Mouse (Mus musculus) limb, embryonic 10.5 days (tissue): ENCODE results near the gene 1700029P11Rik. TPM values are rescaled to one million over a fixed set of nuclear protein-coding genes. Genes with fewer than 3 reads are reported as not detected.

Experiments
- DNase-seq: peaks from one replicate; pipeline ENCODE4 v3.0.0-alpha.2; 2017; ENCODE audit warnings: low spot score
- H3K27ac ChIP-seq: fragments of 300-500 bp; sonication (generic); 2 replicates; pipeline ENCODE4 v1.5.1; 2016; ENCODE audit warnings: mild to moderate bottlenecking
- H3K27me3 ChIP-seq: fragments of 300-500 bp; sonication (generic); 2 replicates; pipeline ENCODE4 v1.6.1; 2016; ENCODE audit warnings: low read depth, mild to moderate bottlenecking; ENCODE audit not compliant: poor library complexity, severe bottlenecking
- H3K36me3 ChIP-seq: fragments of 300-500 bp; sonication (generic); 2 replicates; pipeline ENCODE4 v1.6.1; 2016; ENCODE audit warnings: mild to moderate bottlenecking, moderate library complexity
- H3K4me1 ChIP-seq: fragments of 300-500 bp; sonication (generic); 2 replicates; pipeline ENCODE4 v1.6.1; 2016
- H3K4me3 ChIP-seq: fragments of 300-500 bp; sonication (generic); 2 replicates; pipeline ENCODE4 v1.5.1; 2016; ENCODE audit warnings: mild to moderate bottlenecking, moderate library complexity
- H3K9me3 ChIP-seq: fragments of 300-500 bp; sonication (generic); replicated peaks from 2 replicates; pipeline ENCODE4 v1.6.1; 2016; ENCODE audit warnings: mild to moderate bottlenecking
- WGBS: fragments of 180-500 bp; shearing (Covaris S2); methylation state at CpG from one replicate; pipeline ENCODE4 v1.1.7; 2016; 5-methylcytosine and 5-hydroxymethylcytosine counted together
- polyA plus RNA-seq: library from polyadenylated mRNA; unstranded; fragments of >200 nt; fragmentation: Nextera tagmentation; extraction: Ambion mirVana; gene quantifications from 2 replicates; pipeline ENCODE4 v1.2.1, GENCODE M21; 2016

The 1700029P11Rik gene
- polyA plus RNA-seq, 1 experiment from 2014 or later = not detected

DNA sequence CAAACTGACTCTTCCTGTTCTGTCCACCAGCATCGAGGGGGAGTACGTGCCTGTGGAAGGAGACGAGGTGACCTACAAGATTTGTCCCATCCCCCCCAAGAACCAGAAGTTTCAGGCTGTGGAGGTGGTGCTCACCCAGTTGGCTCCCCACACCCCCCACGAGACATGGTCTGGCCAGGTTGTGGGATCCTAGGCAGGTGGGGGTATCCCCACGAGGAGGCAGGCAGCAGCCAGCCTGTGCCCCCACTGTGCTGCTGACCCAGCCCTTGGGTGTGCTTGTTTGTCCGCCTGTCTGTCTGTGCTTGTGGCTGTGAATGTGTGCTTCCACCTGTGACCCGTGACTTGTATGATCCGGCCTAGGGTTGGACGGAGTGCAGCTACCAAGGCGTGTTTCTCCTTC, 31.3 kb upstream of the 1700029P11Rik start:
- Histone ChIP-seq H3K27ac (no peak overlapping the region), H3K9me3 (no peaks in the 10 kb centered on the region), H3K4me3 (no peak overlapping the region), H3K36me3 (0 out of 2 replicates have a peak, but pooled peaks cover 4% of the 10 kb centered on the region), H3K4me1 (no peaks in the 10 kb centered on the region), H3K27me3 (no peaks in the 10 kb centered on the region)
- 86% methylated on average over 10 of the region's 10 CpGs for WGBS
- no peak for DNase-seq

DNA sequence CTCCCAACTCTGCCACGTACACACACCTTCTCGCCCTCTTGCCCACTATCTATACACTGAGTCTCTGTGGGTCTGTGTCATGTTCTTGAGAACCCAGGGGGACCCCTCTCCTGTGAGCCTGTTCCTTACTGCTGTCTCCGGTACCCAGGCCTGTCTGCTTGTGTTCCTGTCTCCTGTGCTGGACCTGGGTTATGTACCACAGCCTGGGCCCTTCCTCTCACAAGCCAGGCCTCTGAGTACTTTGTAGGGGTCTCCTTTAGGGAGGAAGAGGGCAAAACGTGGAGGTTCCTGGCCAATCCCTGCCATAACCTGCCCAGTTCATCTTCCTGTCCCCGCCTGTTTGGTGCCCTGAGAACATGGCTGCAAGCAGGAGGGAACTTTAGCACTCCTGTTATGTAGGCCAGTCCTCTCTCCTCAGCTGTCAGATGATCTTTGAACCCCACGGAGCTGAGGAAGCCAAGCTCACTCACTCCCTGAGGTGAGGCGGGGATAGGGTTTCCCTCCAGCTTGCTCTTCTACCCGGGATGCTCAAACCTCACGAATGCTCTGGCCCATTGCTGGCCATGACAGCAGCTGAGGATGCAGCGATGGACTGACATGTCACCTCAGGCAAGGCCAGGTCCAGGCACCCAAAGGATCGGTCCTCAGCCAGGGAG, 30.7 kb upstream of the 1700029P11Rik start:
- peaks cover 6% of the 10 kb centered on the region; the same call in 1 of the 2 replicates for H3K36me3 ChIP-seq
- no peaks in the 10 kb centered on the region for H3K9me3 ChIP-seq
- H3K27ac ChIP-seq = no peak overlapping the region
- no peaks in the 10 kb centered on the region for H3K4me1 ChIP-seq
- 72% methylated on average over 11 of the region's 11 CpGs for WGBS
- H3K4me3 ChIP-seq = no peak overlapping the region
- DNase-seq = no peak
- no peaks in the 10 kb centered on the region for H3K27me3 ChIP-seq

DNA sequence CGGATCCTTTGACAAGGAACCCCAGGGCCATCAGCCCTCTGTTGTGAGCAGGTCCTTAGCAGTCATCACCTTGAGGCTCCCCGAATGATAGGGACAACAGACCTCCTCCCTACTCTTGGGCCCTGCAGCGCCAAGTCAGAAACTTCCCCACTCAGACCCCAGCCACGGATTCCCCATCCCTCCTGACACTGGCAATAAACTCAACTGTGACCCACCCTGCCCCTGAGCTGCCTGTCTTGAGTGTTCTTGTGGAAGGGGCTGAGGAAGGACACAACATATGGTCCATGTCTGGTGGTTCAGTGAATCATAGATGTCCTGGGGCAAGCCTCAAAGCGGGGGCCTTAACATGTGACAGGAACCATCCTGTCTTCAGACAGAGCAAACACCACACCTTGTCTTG, 29.6 kb upstream of the 1700029P11Rik start:
- Histone ChIP-seq H3K36me3 (peaks cover 11% of the 10 kb centered on the region; the same call in 1 of the 2 replicates), H3K27ac (no peak overlapping the region), H3K9me3 (no peaks in the 10 kb centered on the region), H3K4me3 (no peak overlapping the region), H3K27me3 (no peaks in the 10 kb centered on the region), H3K4me1 (no peaks in the 10 kb centered on the region)
- WGBS = 92% methylated on average over 5 of the region's 5 CpGs
- no peak for DNase-seq

DNA sequence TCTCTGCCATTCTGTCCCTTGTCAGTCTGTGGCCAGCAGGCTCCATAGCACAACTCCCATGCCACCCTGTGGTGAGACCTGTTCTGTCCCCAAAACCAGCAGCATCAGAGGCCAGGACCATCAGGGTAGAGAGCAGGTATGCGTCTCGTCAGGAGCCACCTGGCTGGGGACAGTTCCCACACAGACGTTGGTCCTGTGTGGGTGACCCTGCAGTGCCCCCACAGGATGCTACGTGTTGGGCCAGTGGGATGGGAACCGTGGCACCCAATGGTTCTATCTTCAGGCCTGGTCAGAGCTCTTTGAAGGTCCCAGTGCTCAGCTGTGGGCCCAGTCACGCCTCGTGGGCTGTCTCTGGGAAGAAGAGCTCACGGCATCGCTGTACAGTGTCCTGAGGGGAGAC, 29.2 kb upstream of the 1700029P11Rik start:
- no peaks in the 10 kb centered on the region for H3K27me3 ChIP-seq
- 91% methylated on average over 9 of the region's 9 CpGs for WGBS
- H3K36me3 ChIP-seq = peaks cover 11% of the 10 kb centered on the region; the same call in 1 of the 2 replicates
- DNase-seq = no peak
- no peaks in the 10 kb centered on the region for H3K4me1 ChIP-seq
- no peak overlapping the region for H3K27ac ChIP-seq
- H3K9me3 ChIP-seq = no peaks in the 10 kb centered on the region
- H3K4me3 ChIP-seq = no peak overlapping the region

DNA sequence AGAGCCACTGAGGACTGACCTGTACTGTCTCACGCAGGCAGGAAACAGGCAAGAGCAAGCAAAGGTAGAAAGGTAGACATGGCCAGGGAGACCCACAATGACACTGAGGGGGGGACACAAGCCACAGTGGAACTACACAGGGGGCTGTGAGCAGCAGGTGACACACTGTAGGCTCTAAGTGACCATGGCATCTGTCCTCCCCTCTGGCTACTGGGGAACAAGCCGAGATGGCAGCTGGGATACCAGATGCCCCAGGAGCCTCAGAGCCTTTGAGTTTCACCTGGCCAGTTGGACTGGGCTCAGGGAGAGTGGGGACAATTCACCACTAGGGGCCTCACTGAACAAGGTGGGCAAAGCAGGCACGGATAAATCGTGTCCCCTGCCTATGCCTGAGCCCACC, 28.0 kb upstream of the 1700029P11Rik start:
- H3K36me3 ChIP-seq = peaks cover 11% of the 10 kb centered on the region; the same call in 1 of the 2 replicates
- H3K27me3 ChIP-seq = no peaks in the 10 kb centered on the region
- WGBS = 86% methylated on average over 4 of the region's 4 CpGs
- no peak overlapping the region for H3K27ac ChIP-seq
- no peaks in the 10 kb centered on the region for H3K4me1 ChIP-seq
- no peak for DNase-seq
- H3K9me3 ChIP-seq = no peaks in the 10 kb centered on the region
- H3K4me3 ChIP-seq = no peak overlapping the region

DNA sequence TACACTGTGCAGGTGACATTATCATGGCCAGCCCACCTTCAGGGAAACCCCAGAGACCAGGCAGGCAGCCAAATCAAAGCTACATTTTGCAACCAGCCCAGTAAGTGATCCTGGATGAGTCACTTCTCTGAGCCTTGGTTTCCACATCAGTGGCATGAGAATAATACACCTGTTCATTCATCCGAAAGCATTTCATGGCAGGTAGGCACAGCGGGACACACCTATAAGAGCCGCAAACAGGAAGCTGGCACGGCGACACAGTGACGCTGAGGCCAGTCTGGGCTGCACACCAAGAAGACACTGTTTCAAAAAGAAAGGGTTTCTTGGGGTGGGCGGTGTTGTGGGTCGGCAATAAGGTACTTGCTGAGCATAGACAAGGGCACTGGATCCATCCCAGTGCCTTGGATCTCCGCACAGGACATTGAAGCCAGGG, 26.2 kb upstream of the 1700029P11Rik start:
- Histone ChIP-seq H3K4me1 (no peaks in the 10 kb centered on the region), H3K36me3 (peaks cover 11% of the 10 kb centered on the region; the same call in 1 of the 2 replicates), H3K27me3 (no peaks in the 10 kb centered on the region), H3K9me3 (no peaks in the 10 kb centered on the region), H3K27ac (no peak overlapping the region), H3K4me3 (no peak overlapping the region)
- WGBS = 98% methylated on average over 9 of the region's 9 CpGs
- DNase-seq = no peak

DNA sequence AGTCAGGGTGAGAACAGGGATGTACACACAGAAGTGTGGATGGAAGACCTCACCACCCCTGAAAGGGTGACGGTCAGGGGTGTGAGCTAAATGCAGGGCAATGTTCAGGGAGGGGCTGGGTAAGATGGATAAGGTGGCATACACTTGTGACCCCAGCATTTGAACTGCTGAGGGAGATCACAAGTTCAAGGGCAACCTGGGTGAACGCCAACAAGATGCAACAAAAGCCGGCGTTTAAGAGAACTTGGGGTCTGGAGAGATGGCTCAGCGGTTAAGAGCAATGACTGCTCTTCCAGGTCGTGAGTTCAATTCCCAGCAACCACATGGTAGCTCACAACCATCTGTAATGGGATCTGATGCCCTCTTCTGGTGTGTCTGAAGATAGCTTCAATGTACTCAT, 25.6 kb upstream of the 1700029P11Rik start:
- 93% methylated on average over 6 of the region's 6 CpGs for WGBS
- peaks cover 11% of the 10 kb centered on the region; the same call in 1 of the 2 replicates for H3K36me3 ChIP-seq
- no peak for DNase-seq
- no peak overlapping the region for H3K4me3 ChIP-seq
- no peaks in the 10 kb centered on the region for H3K4me1 ChIP-seq
- H3K27me3 ChIP-seq = no peaks in the 10 kb centered on the region
- no peaks in the 10 kb centered on the region for H3K9me3 ChIP-seq
- H3K27ac ChIP-seq = no peak overlapping the region

DNA sequence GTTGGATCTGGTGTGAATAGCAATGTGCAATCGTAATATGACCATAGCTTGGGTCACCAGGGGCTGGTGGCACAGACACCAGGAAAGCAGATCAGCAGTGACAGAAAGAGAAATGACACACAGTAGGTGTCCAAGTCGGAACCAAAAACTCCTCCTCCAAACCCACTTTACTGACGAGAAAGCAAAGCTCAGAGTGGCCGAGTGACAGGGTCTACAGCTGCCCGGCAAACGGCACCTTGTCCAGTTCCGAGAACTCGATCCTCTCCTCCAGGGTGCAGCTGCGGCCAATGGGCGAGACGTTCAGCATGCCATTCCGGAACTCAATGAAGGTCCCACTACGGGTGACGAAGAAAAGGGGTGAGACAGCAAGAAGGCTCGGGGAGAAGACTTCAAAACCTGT, 24.9 kb upstream of the 1700029P11Rik start:
- peaks cover 3% of the 10 kb centered on the region for H3K4me1 ChIP-seq
- WGBS = 94% methylated on average over 15 of the region's 15 CpGs
- DNase-seq = no peak
- no peaks in the 10 kb centered on the region for H3K27me3 ChIP-seq
- H3K4me3 ChIP-seq = no peak overlapping the region
- peaks cover 11% of the 10 kb centered on the region; the same call in 1 of the 2 replicates for H3K36me3 ChIP-seq
- no peaks in the 10 kb centered on the region for H3K9me3 ChIP-seq
- no peak overlapping the region for H3K27ac ChIP-seq

DNA sequence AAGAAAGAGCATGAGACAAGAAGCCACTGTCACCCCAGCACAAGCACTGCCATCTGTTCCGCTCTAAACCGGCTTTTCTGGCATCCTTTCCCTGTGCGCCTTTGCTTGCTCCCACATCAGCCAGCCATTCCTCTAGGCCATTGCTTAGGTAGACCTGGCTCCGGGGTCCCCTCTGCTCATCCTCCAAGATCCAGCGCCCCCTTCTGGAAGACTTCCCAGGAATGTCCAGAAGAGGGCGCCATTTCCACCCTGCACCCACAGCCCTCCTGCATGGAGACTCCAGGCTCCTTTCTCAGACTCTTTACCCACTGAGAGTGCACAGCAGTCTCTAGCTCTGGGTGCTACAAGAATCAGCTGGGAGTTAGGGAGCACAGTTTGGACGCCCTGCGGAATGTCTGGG, 23.9 kb upstream of the 1700029P11Rik start:
- peak; percentile 66 for DNase-seq
- 58% methylated on average over 8 of the region's 8 CpGs for WGBS
- H3K27me3 ChIP-seq = no peaks in the 10 kb centered on the region

DNA sequence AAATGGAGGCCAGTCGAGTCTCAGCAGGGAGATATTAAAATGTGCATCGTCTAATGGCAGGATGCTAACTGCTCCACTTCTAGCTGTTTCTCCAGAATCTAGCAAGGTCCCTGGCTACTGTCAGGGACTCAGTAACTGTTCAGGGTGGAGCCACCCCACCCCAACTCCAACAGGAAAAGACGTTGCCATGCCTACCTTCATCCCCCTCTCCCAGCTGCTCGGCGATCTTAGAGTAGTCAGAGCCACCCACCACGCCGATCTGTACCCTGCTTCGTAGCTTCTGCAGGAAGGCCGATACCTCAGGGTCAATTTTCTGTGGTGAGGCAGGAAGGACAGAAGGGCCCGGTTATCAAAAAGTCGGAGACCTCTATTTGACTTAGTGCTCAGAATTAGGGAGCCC, 22.7 kb upstream of the 1700029P11Rik start:
- Histone ChIP-seq H3K9me3 (no peaks in the 10 kb centered on the region), H3K27me3 (no peaks in the 10 kb centered on the region), H3K4me1 (peaks cover 7% of the 10 kb centered on the region), H3K4me3 (no peak overlapping the region), H3K36me3 (peaks cover 8% of the 10 kb centered on the region; the same call in 1 of the 2 replicates), H3K27ac (no peak overlapping the region)
- DNase-seq = no peak
- 89% methylated on average over 11 of the region's 11 CpGs for WGBS

More for the DNA sequence above, 23.9 kb upstream of the 1700029P11Rik start:
- Histone ChIP-seq H3K9me3 (no peaks in the 10 kb centered on the region), H3K4me3 (no peak overlapping the region), H3K27ac (no peak overlapping the region), H3K4me1 (peaks cover 7% of the 10 kb centered on the region), H3K36me3 (peaks cover 11% of the 10 kb centered on the region; the same call in 1 of the 2 replicates)

DNA sequence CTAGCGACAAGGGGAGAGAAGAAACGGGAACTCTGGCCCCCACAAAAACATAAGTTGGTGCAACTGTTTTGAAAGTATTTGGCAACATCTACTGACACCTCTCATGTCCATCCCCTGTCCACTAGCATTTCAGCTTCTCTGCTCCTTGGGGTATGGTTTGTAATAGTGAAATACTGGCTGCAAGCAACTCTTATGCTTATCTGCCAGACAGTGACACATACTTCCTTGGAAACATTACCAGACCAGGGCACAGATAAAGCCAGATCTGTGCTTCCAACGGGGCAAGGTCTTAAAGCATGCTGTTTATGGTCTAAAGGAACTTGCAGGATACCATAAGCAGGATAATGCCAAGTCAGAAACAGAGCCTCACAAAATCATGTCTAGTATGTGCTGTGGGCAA, 21.4 kb upstream of the 1700029P11Rik start:
- H3K27ac ChIP-seq = no peak overlapping the region
- no peaks in the 10 kb centered on the region for H3K9me3 ChIP-seq
- H3K36me3 ChIP-seq = peaks cover 8% of the 10 kb centered on the region; the same call in 1 of the 2 replicates
- no peaks in the 10 kb centered on the region for H3K27me3 ChIP-seq
- WGBS = 92% methylated on average over 3 of the region's 3 CpGs
- DNase-seq = no peak
- peaks cover 7% of the 10 kb centered on the region for H3K4me1 ChIP-seq
- no peak overlapping the region for H3K4me3 ChIP-seq

DNA sequence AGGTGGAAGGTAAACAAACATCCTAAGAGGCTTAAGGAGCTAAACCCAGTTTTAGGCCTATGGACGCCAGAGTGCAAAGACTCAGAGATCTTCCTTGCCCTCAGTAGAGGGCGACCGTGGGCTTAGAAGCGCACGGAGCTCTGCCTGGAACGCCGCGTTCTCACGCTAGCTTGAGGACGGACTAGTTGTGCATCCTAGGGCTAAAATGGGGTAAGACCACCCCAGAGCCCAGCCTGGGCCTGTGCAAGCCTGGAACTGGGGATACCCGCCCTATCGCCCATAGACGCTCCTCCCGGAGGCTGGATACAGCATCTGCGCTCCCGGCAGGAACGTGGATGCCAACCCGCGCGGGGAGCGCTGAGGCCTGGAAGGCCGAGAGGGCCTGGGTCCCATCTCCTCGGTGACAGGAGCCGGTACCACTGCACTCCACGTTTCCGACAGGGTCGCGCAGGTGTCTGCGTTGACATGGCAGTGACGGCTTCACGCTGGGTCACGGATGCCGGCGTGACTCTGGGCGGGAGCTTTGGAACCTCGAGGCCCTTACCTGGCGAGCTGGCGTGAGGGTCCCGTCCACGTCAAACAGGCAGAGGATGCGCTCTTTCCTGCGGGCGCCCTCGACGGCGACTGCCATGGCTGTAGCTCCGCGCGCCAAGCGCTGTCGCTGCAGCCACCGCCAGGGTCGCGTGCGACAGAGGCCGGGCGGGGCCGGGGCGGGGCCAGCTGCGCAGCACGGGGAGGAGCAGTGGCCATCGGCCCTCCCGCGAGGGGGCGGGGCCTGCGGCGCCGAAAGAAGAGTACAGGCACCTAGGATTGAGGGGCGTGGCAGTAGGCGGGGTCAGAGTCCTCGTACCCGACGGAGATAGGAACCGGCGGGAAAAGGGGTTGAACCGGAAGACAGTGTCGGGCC, 19.9 kb upstream of the 1700029P11Rik start, which contains the start of gene Pmm1:
Pmm1 (minus strand) TSS at position 760 of the 907 bp plus-strand sequence.
- under 1% methylated on average over 77 of the region's 77 CpGs for WGBS
- H3K27ac ChIP-seq = peak within 1 kb of the TSS; percentile 78
- H3K4me3 ChIP-seq = peak within 1 kb of the TSS; percentile 73

DNA sequence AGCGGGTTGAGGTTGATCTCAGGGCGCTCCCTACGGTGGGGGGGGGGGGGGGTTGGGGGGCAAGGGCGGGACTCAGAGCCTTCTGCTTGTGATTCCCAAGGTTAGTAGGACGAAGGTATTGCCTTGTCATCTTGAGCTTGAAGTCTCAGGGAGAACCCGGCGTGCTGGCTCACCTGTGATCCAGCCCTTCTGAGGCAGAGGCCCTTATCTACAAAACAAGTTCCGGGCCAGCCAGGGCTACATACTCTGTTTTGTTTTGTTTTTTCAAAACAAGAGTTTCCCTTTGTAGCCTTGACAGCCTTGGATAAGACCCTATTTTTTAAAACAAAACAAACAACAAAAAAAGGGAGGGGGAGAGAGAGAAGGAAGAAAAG, 19.3 kb upstream of the 1700029P11Rik start:
- peak overlapping the region; percentile 61; the same call in 1 of the 2 replicates for H3K27ac ChIP-seq
- peaks cover 7% of the 10 kb centered on the region for H3K4me1 ChIP-seq
- 4% methylated on average over 7 of the region's 8 CpGs for WGBS
- DNase-seq = no peak
- H3K9me3 ChIP-seq = no peaks in the 10 kb centered on the region
- H3K4me3 ChIP-seq = peak overlapping the region; percentile 73
- H3K27me3 ChIP-seq = no peaks in the 10 kb centered on the region
- no peaks in the 10 kb centered on the region for H3K36me3 ChIP-seq

More for the DNA sequence above, 19.9 kb upstream of the 1700029P11Rik start, which contains the start of gene Pmm1:
- DNase-seq = peak; percentile 99
- Histone ChIP-seq H3K4me1 (peaks cover 7% of the 10 kb centered on the region), H3K9me3 (no peaks in the 10 kb centered on the region), H3K36me3 (no peaks in the 10 kb centered on the region; the same call in 1 of the 2 replicates), H3K27me3 (no peaks in the 10 kb centered on the region)
